Mouse (Mus musculus): ENCODE measurements around the gene Pik3r1. TPM values are rescaled to one million over a fixed set of nuclear protein-coding genes. Genes with fewer than 3 reads are reported as not detected.

The Pik3r1 gene
- total RNA-seq, 1 experiment from 2014 or later, result 171 TPM

DNA sequence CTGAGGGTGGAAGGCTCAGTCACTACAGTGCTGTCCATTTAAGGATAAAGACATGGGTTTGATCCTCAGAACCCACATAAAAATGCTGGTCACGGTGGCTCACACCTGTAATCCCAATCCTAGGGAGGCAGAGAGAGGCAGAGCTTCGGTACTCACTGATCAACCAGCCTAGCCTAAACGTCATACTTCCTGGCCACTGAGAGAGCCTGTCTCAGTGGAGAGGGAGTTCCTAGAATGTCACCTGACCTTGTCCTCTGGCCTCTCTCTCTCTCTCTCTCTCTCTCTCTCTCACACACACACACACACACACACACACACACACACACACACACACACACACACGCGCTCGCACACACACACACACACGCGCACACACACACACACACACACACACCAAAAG is 24.8 kb downstream of the Pik3r1 start:
- ATAC-seq (ENCODE audit: extremely low read depth, insufficient number of reproducible peaks, low FRiP score, poor library complexity, severe bottlenecking), result no peak

DNA sequence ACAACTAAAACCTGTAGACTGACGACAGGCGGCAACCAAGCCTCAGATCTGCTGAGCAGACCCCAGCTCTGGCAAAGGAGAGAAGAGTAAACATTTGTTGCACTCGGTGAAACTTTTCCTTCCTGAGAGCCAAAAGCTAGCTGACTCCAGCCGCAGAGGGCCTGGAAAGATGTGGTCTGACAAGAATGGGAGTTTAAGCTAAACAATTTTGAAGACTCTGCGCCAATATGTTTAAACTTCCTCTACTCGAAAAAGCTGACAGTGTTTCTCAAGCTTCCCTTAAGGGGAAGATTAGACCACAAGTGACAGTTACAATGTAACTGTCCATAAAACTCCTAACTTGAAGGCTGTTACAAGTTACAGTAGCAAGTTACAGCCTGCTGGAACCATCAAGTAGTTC is 25.4 kb downstream of the Pik3r1 start:
- 0 out of 2 replicates have a peak, but pooled peaks have one; percentile 22 for ATAC-seq (ENCODE audit: extremely low read depth, insufficient number of reproducible peaks, low FRiP score, poor library complexity, severe bottlenecking)

DNA sequence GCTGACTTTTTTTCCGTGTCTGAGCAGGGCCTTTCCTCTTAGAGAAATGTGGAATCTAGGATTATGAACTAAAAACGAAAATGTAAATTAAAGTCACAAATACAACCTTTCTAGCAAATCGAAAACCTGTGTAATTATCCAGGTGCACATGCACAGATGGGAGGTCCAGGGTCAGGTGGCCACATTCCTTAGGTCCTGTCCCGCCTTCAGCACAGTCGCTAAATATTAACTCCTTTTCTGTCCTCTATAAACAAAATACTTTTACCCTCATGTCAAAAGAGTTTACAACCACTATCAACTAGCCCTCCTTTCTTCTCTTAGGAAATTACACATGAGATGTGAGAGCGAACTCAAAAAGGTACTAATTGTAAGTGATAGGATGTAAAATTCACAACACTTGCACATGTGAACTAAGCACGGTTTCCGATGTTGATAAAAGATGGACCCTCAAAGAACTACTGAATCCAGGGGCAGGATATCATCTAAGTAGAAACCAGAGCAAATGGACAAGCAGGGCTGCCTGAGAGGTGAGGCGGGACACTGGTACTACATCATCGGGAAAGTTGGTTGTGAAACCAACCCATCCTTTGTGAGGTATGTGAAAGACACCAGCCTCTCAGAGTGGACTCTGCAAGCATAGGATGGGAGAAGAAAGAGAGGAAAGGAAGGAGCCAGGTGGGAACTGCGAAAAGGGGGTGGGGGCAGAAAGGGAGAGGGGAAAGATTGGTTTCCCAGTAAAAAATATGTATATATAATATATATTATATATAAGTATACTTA is 26.3 kb downstream of the Pik3r1 start:
- ATAC-seq (ENCODE audit: extremely low read depth, insufficient number of reproducible peaks, low FRiP score, poor library complexity, severe bottlenecking), result no peak

DNA sequence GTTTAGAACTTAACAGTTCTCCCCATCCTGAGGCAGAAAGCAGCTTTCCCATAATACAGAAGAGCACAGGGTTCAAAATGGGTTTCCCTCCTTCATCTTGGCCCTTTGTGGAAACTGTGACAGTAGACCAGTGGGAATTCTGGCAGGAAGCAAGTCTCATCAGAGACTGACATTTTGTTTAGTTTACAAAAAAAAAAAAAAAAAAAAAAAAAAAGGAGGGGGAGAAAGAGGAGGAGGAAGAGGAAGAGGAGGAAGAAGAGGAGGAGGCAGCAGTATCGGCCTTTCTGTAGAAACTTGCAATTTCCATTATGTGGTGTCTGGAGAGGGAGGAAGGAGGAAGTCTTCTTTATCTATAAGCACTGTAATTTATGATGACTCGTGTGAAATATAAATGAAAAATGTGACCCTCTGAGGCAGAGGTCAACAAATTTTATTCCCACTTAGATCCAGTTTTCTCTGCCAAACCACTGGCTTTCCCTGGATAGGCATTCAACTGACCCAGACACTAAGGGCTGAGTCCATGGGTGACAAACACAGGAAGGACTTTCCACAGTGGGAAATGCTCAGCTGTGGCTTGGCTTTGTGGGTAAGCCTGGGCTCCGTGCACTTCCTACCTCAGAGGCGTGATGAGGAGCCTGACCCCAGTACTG is 28.2 kb downstream of the Pik3r1 start:
- no peak for ATAC-seq (ENCODE audit: extremely low read depth, insufficient number of reproducible peaks, low FRiP score, poor library complexity, severe bottlenecking)

DNA sequence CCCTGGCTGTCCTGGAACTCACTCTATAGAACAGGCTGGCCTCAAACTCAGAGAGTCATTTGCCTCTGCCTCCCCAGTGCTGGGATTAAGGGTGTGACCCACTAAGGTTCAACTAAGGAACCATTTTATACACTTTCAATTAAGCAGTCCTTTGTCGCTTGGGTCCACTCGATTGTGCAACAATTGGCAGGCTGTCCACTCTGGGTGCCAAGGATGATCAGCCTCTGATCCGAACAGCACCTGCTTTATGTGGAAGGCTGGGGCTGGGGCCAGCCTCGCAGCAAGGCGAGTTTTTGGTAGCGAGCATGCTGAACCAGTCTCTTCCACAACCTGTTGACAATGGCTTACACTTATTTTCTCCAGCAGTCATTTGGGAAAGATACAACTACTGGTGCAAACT is 29.2 kb downstream of the Pik3r1 start:
- ATAC-seq (ENCODE audit: extremely low read depth, insufficient number of reproducible peaks, low FRiP score, poor library complexity, severe bottlenecking), result no peak

DNA sequence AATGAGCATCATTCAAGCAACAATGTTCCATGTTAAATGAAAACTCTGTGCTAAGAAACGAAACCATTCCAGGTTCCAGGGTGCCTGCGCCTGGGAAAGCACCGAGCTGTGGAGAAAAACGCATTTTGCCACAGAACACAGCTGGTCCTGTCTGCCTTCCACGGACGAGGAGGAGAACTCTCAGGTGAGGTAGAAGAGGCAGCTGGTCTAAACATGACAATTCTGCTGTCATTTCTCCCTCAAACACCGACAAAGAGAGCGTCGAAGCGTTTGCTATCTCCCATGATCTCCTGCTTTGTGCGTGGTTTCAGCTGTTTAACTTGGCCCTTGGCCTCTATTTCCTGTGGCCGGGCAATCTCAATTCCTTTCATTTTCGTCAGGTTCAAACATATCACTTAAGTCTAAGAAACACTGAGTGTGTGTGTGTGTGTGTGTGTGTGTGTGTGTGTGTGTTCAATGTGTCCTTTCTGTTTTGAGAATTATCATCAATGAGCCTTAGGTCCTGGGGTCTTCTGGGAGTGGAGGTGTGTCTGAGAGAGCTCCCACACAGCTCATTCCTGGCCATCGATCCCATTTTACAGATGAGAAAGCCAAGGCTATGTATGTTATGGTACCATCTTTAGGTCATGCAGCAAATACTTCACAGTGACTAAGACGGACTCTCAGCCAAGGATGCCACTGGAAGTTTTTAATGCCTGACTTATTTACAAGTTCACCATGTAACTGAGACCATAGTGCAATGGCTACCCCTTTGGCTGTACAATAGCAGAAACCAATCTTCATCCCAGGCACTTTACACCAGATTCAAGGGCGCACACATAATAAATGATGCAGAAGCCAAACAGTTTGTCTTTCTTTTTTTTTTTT is 31.3 kb downstream of the Pik3r1 start:
- ATAC-seq (ENCODE audit: extremely low read depth, insufficient number of reproducible peaks, low FRiP score, poor library complexity, severe bottlenecking), result no peak

DNA sequence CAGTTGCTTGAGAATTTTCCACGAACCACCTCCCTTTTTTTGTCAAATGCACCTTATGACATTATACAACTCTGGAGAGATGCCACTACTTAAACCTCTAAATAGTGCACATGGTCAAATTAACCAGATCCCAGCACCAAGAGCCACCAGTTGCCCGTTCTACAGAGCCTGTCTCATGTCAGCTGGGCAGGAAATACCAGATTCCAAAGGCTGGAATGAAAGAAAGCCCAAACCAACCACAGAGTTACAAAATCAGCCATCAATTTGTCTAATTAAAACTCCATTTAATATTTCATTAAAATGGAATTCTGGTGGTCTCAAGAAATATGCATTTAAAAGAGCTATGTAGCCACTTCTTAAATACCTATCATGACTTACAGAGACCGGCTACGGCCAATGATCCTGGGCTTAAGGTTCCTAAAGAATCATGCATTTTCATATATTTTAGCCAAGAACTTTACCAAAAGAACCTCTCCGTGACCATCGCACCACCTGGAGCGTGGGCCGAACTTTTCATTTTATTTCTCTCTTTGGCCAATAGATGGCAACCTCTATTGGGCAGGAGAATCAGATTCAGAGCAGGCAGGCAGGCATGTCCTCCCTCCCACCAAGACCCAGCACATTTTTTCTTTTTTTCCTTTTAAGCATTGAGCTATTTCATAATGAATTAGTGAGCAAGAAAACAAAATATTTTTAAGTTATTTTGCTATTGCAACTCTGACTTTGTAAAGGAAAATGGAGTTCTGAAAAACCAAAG is 32.5 kb downstream of the Pik3r1 start:
- ATAC-seq (ENCODE audit: extremely low read depth, insufficient number of reproducible peaks, low FRiP score, poor library complexity, severe bottlenecking), result no peak

DNA sequence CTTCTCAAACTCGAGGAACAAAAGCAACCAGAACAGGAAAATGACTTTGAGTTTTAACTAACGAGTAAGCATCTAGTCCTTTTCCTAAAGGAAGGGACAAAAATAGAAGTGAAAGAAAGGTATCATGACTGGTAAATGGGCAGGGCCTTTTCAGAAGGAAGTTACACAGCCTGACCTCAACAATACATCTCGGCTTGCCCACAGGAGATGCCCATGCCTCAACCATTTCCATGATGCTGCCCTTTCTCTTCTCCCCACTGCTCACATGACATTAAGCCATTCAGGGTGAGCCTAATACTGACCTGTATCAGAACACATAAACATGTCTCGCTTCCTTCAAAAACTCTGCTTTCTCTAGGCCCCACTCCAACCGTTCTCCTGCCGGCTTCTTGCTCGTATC is 33.8 kb downstream of the Pik3r1 start:
- ATAC-seq (ENCODE audit: extremely low read depth, insufficient number of reproducible peaks, low FRiP score, poor library complexity, severe bottlenecking), result peak; percentile 33; the same call in 1 of the 2 replicates

DNA sequence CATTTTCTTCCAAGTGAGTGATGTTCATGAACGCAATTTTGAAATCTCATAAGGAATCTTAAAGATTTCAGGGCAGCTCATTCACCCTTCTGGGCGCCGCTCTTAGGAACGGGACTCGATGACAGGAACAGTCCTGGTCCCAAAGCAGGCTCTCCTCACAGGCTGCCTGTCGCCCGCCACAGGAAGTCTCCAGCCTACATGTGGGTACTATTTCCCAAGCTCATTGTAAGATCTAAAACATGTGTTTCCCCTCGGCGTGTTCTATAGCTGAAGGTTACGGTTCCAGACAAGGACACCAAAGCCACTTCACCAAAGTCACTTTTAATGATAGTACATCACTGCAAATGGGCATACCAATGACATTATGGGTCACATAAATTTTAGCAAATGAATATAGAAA is 35.3 kb downstream of the Pik3r1 start:
- no peak for ATAC-seq (ENCODE audit: extremely low read depth, insufficient number of reproducible peaks, low FRiP score, poor library complexity, severe bottlenecking)

DNA sequence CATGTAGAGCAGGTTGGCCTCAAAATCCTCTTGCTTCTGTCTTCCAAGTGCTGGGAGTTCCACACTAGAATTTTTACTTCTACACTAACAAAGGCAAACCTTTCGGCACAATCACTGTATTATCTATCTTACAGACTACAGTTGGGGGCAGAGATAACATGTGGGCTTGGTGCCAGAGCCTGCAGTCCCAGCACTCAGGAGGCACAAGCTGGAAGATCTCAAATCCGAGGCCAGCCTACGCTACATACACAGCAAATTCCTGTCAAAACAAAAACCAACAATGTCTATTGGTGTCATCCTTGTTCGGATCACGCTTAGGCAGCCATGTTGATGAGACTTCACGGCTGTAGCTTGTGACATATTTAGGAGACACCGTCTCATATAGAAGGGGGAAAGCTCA is 36.2 kb downstream of the Pik3r1 start:
- ATAC-seq (ENCODE audit: extremely low read depth, insufficient number of reproducible peaks, low FRiP score, poor library complexity, severe bottlenecking), result no peak

DNA sequence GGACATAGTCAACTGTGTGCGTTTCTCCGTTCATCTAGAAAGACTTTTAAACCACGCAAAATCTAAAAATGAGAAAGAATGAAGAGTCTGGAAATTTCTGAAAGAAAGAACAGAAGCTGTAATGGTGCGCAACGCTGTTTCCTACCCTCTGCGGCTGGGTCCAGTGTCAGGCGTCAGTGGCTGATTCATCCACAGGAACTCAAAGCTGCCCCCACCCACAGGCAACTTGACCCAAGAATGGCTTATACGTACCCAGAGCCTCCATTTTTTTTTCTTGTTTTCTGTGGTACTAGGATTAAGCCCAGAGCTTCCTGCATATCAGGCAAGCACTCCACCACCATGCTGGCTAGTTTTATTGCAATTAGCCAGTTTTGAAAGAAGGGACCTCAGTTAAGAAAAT is 37.7 kb downstream of the Pik3r1 start:
- ATAC-seq (ENCODE audit: extremely low read depth, insufficient number of reproducible peaks, low FRiP score, poor library complexity, severe bottlenecking), result no peak

DNA sequence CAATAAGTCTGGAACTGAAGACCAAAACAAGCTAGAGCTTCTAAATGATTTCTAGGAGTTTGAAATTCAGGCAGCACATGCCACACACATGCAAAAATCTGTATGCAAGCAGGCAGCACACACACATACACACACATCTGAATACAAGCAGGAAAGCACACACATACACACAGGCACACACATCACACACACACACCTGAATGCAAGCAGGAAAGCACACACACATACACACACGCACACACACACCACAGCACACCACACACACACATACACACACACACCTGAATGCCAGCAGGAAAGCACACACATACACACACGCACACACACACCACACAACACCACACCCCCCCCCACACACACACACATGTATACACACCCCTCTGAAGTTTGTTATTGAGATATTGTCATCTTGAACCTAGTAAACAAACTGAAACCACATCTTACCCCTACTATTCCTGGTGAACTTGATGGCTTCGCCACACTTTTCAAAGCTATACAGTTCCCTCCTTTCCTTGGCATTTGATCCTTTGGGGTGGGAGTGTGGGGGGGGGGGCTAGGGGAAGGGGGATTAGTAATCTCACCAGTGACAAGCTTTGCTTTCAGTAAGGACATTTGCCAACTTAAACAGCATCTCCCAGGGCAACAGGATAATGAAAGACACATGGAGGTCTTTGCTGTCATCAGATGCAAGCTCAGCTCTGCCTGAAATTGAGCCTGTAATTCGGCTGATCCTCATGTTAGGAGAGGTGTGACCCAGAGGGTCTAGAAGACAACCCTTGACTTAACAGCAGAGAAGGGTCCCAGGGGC is 38.6 kb downstream of the Pik3r1 start:
- no peak for ATAC-seq (ENCODE audit: extremely low read depth, insufficient number of reproducible peaks, low FRiP score, poor library complexity, severe bottlenecking)

DNA sequence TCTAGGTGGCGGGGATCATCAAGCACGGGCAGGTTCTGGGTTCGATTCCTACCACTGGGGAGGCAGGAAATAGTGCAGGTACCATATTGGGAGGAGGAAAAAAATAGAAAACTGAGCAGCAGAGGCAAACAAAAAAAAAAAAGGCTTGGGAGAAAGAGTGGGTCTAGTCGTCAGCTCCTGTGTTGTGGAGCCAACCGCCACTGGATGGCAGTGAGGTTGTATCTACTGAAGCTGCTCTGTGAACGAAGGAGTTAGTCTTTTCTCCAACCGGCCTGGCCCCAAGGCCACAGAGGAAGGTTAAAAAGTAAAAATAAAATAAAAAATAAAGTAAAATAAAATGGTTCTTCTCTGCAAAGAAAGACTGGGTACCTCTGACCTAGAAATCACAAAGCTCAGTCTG is 39.2 kb downstream of the Pik3r1 start:
- no peak for ATAC-seq (ENCODE audit: extremely low read depth, insufficient number of reproducible peaks, low FRiP score, poor library complexity, severe bottlenecking)

DNA sequence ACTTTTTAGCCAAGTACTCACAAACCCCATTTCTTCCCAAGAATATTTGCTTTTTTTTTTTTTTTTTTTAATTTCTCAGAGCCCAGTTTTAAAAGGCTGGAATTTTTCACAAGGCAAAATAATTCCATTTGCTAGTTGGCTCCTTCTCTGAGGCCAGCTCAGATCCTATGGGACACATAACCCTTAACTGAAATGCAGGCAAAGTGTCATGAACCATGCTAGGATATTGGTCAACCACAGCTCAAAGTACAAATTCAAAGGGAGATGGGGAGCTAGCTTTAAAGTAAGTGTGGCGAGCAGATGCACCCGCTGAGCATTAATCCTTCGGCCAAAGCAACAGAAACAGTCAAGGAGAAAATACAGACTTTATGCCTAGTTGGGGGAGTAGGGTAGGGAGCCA is 39.7 kb downstream of the Pik3r1 start:
- ATAC-seq (ENCODE audit: extremely low read depth, insufficient number of reproducible peaks, low FRiP score, poor library complexity, severe bottlenecking), result no peak

DNA sequence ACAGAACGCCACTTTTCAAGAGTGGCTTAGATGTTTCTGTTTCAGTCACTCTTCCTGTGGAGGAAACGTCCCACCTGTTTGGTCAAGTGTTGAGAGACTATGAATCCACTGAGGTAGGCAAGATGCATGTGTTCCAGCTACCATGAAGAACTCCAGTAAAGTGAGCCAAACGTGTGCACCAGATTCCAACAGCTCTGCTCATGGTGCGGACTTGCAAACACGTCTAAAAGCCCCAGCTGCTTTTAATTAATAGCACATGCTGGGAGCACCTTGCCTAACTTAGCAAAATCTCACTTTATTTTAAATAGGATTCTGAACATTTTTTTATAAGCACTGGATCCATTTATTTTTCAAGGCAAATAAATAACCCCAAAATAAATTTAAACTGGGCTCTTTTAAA is 40.2 kb downstream of the Pik3r1 start:
- ATAC-seq (ENCODE audit: extremely low read depth, insufficient number of reproducible peaks, low FRiP score, poor library complexity, severe bottlenecking), result no peak

DNA sequence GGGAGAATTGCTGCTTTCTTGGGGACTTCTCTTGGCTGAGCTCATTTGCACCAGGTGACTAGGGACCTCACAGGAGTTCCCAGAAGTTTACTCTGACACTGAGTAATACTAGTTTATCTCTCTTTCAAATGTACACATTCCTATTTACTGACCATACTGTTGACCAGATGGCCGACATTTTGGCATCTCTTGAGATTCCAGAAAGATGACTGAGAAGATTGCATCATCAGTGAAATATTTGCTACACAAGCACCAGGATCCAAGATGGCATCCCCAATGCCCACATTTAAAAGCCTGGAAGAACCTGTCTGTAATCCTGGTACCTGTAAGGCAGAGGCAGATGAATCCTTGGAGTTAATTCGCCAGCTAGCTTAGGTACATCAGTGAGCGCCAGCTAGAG is 41.1 kb downstream of the Pik3r1 start:
- ATAC-seq (ENCODE audit: extremely low read depth, insufficient number of reproducible peaks, low FRiP score, poor library complexity, severe bottlenecking), result no peak

DNA sequence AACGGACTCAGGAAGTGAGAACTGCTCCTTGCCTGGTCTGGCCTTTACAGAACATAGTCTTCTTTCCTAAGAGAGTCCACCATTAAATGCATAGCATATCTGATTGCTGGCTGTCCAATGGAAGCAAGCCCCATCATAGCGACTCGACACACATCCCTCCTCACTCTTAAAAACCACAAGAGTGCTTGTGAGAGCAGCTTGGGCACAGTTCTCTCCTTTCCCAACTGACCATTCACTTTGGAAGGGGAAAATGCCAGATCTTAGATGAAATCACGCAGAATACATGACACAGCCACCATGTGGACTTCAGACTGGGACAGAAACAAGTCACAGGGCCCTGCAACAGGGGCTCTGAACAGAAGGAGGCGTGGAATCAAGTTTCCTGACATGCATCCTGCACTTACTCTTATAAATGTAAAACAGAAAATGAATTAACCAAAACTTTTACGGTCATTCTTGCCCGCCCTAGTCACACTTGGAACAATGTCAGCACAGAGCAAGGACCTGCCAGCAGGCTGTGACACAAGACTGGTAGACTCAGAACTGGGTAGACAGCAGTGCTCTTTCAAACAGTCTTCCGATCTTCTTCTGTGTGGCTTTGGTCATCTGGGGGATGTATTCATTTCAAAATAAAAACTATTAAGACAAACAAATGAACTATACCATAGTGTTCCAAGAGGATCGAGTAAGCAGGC is 46.0 kb downstream of the Pik3r1 start:
- no peak for ATAC-seq (ENCODE audit: extremely low read depth, insufficient number of reproducible peaks, low FRiP score, poor library complexity, severe bottlenecking)

DNA sequence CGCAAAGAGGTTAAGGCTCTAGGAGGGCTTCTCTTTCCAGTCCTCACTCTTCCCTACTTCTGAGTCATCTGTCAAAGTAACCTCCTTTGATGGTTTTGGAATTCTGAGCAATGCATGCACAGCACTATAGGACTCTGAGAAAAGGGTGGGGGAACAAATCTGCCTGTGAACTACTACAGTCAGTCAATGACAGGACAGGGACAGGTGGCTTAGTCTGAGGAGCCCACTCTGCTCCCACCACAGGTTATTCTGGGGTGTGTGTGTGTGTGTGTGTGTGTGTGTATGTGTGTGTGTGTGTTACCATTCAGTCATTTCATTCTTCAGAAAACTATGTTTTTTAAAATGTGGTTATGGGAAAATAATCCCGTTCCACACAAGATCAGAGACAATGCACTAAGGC is 46.9 kb downstream of the Pik3r1 start:
- no peak for ATAC-seq (ENCODE audit: extremely low read depth, insufficient number of reproducible peaks, low FRiP score, poor library complexity, severe bottlenecking)

Data from neutrophil, adult 5-6 weeks (primary cell).